Mouse (Mus musculus): ENCODE results near the gene Pkdrej. TPM values are rescaled to one million over a fixed set of nuclear protein-coding genes. Genes with fewer than 3 reads are reported as not detected.

Gene Pkdrej
- polyA plus RNA-seq, 1 experiment = not detected

GRCm38 (mm10) chr15:85807404-85807803 is 14.1 kb downstream of the Pkdrej start:
- Histone ChIP-seq H3K4me3 (replicated peaks; ENCODE audit: control insufficient read depth, low read depth, low read length) (no peak overlapping the region), H3K27ac (ENCODE audit: control insufficient read depth, insufficient read depth, low read depth, low read length, poor library complexity) (no peak overlapping the region), H3K4me1 (ENCODE audit: control insufficient read depth, insufficient read depth, low read length) (peaks cover 2% of the 10 kb centered on the region; the same call in 1 of the 2 replicates)
- no peak for TF ChIP-seq CTCF (IDR thresholded peaks at IDR 0.05; ENCODE audit: control insufficient read depth, insufficient read depth, low read length)
- no peak for TF ChIP-seq POLR2A (IDR thresholded peaks at IDR 0.05; ENCODE audit: borderline replicate concordance, control insufficient read depth, low read depth, low read length)
- 81% methylated on average over 4 of the region's 4 CpGs for WGBS

- Histone ChIP-seq H3K27ac (ENCODE audit: control insufficient read depth, insufficient read depth, low read depth, low read length, poor library complexity) (no peak overlapping the region), H3K4me1 (ENCODE audit: control insufficient read depth, insufficient read depth, low read length) (peaks cover 2% of the 10 kb centered on the region; the same call in 1 of the 2 replicates), H3K4me3 (replicated peaks; ENCODE audit: control insufficient read depth, low read depth, low read length) (no peak overlapping the region)
- 92% methylated on average over 4 of the region's 4 CpGs for whole genome bisulfite sequencing
- no peak for TF ChIP-seq POLR2A (IDR thresholded peaks at IDR 0.05; ENCODE audit: borderline replicate concordance, control insufficient read depth, low read depth, low read length)
- TF ChIP-seq CTCF (IDR thresholded peaks at IDR 0.05; ENCODE audit: control insufficient read depth, insufficient read depth, low read length) = no peak
Observed at GRCm38 (mm10) chr15:85806886-85807285, 14.6 kb downstream of the Pkdrej start.

- Histone ChIP-seq H3K27ac (ENCODE audit: control insufficient read depth, insufficient read depth, low read depth, low read length, poor library complexity) (no peak overlapping the region), H3K4me1 (ENCODE audit: control insufficient read depth, insufficient read depth, low read length) (no peaks in the 10 kb centered on the region), H3K4me3 (replicated peaks; ENCODE audit: control insufficient read depth, low read depth, low read length) (no peak overlapping the region)
- WGBS = 76% methylated on average over 2 of the region's 2 CpGs
- TF ChIP-seq CTCF (IDR thresholded peaks at IDR 0.05; ENCODE audit: control insufficient read depth, insufficient read depth, low read length) (no peak), POLR2A (IDR thresholded peaks at IDR 0.05; ENCODE audit: borderline replicate concordance, control insufficient read depth, low read depth, low read length) (no peak)
Observed at GRCm38 (mm10) chr15:85802931-85803330, 18.6 kb downstream of the Pkdrej start.

- Histone ChIP-seq H3K27ac (ENCODE audit: control insufficient read depth, insufficient read depth, low read depth, low read length, poor library complexity) (no peak overlapping the region), H3K4me1 (ENCODE audit: control insufficient read depth, insufficient read depth, low read length) (no peaks in the 10 kb centered on the region), H3K4me3 (replicated peaks; ENCODE audit: control insufficient read depth, low read depth, low read length) (no peak overlapping the region)
- WGBS = 87% methylated on average over 8 of the region's 8 CpGs
- TF ChIP-seq POLR2A (IDR thresholded peaks at IDR 0.05; ENCODE audit: borderline replicate concordance, control insufficient read depth, low read depth, low read length) (no peak), CTCF (IDR thresholded peaks at IDR 0.05; ENCODE audit: control insufficient read depth, insufficient read depth, low read length) (no peak)
Observed at GRCm38 (mm10) chr15:85798676-85799075, 22.9 kb downstream of the Pkdrej start.

GRCm38 (mm10) chr15:85795516-85795915 is 26.0 kb downstream of the Pkdrej start:
- Histone ChIP-seq H3K4me1 (ENCODE audit: control insufficient read depth, insufficient read depth, low read length) (no peaks in the 10 kb centered on the region; the same call in 1 of the 2 replicates), H3K27ac (ENCODE audit: control insufficient read depth, insufficient read depth, low read depth, low read length, poor library complexity) (no peak overlapping the region), H3K4me3 (replicated peaks; ENCODE audit: control insufficient read depth, low read depth, low read length) (no peak overlapping the region)
- 71% methylated on average over 6 of the region's 6 CpGs for WGBS
- TF ChIP-seq POLR2A (IDR thresholded peaks at IDR 0.05; ENCODE audit: borderline replicate concordance, control insufficient read depth, low read depth, low read length) (no peak), CTCF (IDR thresholded peaks at IDR 0.05; ENCODE audit: control insufficient read depth, insufficient read depth, low read length) (no peak)

GRCm38 (mm10) chr15:85792819-85793218 is 28.7 kb downstream of the Pkdrej start:
- 9% methylated on average over 1 of the region's 1 CpGs for WGBS

GRCm38 (mm10) chr15:85791449-85791848 is 30.1 kb downstream of the Pkdrej start:
- TF ChIP-seq POLR2A (IDR thresholded peaks at IDR 0.05; ENCODE audit: borderline replicate concordance, control insufficient read depth, low read depth, low read length) = no peak
- TF ChIP-seq CTCF (IDR thresholded peaks at IDR 0.05; ENCODE audit: control insufficient read depth, insufficient read depth, low read length) = no peak
- WGBS = 67% methylated on average over 4 of the region's 4 CpGs

More at GRCm38 (mm10) chr15:85792819-85793218, 28.7 kb downstream of the Pkdrej start:
- H3K4me1 ChIP-seq (ENCODE audit: control insufficient read depth, insufficient read depth, low read length) = no peaks in the 10 kb centered on the region; the same call in 1 of the 2 replicates
- TF ChIP-seq POLR2A (IDR thresholded peaks at IDR 0.05; ENCODE audit: borderline replicate concordance, control insufficient read depth, low read depth, low read length) (no peak), CTCF (IDR thresholded peaks at IDR 0.05; ENCODE audit: control insufficient read depth, insufficient read depth, low read length) (no peak)
- no peak overlapping the region for H3K27ac ChIP-seq (ENCODE audit: control insufficient read depth, insufficient read depth, low read depth, low read length, poor library complexity)
- no peak overlapping the region for H3K4me3 ChIP-seq (replicated peaks; ENCODE audit: control insufficient read depth, low read depth, low read length)

GRCm38 (mm10) chr15:85788633-85789032 is 32.9 kb downstream of the Pkdrej start:
- WGBS = 78% methylated on average over 16 of the region's 16 CpGs
- Histone ChIP-seq H3K27ac (ENCODE audit: control insufficient read depth, insufficient read depth, low read depth, low read length, poor library complexity) (no peak overlapping the region), H3K4me1 (ENCODE audit: control insufficient read depth, insufficient read depth, low read length) (no peaks in the 10 kb centered on the region; the same call in 1 of the 2 replicates), H3K4me3 (replicated peaks; ENCODE audit: control insufficient read depth, low read depth, low read length) (no peak overlapping the region)
- TF ChIP-seq POLR2A (IDR thresholded peaks at IDR 0.05; ENCODE audit: borderline replicate concordance, control insufficient read depth, low read depth, low read length) = no peak
- TF ChIP-seq CTCF (IDR thresholded peaks at IDR 0.05; ENCODE audit: control insufficient read depth, insufficient read depth, low read length) = no peak

More at GRCm38 (mm10) chr15:85791449-85791848, 30.1 kb downstream of the Pkdrej start:
- H3K4me3 ChIP-seq (replicated peaks; ENCODE audit: control insufficient read depth, low read depth, low read length) = no peak overlapping the region
- H3K4me1 ChIP-seq (ENCODE audit: control insufficient read depth, insufficient read depth, low read length) = no peaks in the 10 kb centered on the region; the same call in 1 of the 2 replicates
- H3K27ac ChIP-seq (ENCODE audit: control insufficient read depth, insufficient read depth, low read depth, low read length, poor library complexity) = no peak overlapping the region

GRCm38 (mm10) chr15:85788051-85788450 is 33.5 kb downstream of the Pkdrej start:
- 88% methylated on average over 4 of the region's 4 CpGs for WGBS
- no peaks in the 10 kb centered on the region; the same call in 1 of the 2 replicates for H3K4me1 ChIP-seq (ENCODE audit: control insufficient read depth, insufficient read depth, low read length)
- no peak overlapping the region for H3K27ac ChIP-seq (ENCODE audit: control insufficient read depth, insufficient read depth, low read depth, low read length, poor library complexity)
- TF ChIP-seq CTCF (IDR thresholded peaks at IDR 0.05; ENCODE audit: control insufficient read depth, insufficient read depth, low read length) (no peak), POLR2A (IDR thresholded peaks at IDR 0.05; ENCODE audit: borderline replicate concordance, control insufficient read depth, low read depth, low read length) (no peak)
- no peak overlapping the region for H3K4me3 ChIP-seq (replicated peaks; ENCODE audit: control insufficient read depth, low read depth, low read length)

Measured in bone marrow, adult 2 months (tissue).